8 mouse cellular contexts compared by ENCODE assay signal in the genomic region with DNA sequence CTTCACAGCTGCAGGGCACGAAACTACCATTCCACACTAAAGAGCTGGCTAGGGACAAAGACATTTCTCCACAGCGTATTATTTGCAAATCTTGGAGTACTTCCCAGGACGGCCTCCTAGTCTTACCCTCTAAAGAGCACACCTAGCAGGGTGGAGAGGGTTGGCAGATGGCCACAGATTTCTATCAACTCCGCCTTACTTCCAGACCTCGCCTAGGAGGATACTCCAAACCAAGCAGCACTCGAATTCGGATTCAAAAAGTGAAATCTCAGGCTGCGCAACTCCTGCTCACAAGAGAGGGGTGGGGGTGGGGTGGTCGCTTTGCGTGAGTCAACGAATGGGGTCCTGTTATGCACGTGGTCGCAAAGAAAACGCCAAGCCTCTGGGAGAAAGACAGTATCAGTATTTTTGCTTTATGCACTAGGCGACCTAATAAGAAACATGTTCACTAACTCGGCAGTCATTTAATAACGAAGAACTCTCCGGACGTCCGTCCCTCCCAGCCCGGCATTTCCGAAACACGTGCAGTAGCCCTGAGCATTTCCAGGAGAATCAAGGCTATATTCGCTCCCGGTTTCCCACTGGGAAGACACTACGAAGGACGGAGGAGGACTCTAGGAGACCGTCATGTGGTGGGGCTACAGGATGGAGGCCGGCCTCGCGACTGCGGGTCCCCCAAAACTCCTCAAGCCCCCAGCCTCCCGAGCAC. TPM values are rescaled to one million over a fixed set of nuclear protein-coding genes. Genes with fewer than 3 reads are reported as not detected.
DNase-seq lines count a peak whose midpoint lies in the region; ATAC-seq and TF ChIP-seq lines count a peak whose summit lies in the region.

No protein-coding gene starts in this region.

- TF ChIP-seq CTCF in cerebellum, adult 2 months (IDR thresholded peaks at IDR 0.05; ENCODE audit: borderline replicate concordance, insufficient read depth, low read depth, low read length) = no peak
- TF ChIP-seq CTCF in kidney, adult 2 months (conservative IDR thresholded peaks at IDR 0.05; ENCODE audit: insufficient read depth, insufficient read length, low read depth, low read length) = no peak
- no peak for TF ChIP-seq CTCF in lung, embryonic 14.5 days (IDR thresholded peaks at IDR 0.05; ENCODE audit: low read depth)
- TF ChIP-seq CTCF in small intestine, adult 2 months (IDR thresholded peaks at IDR 0.05; ENCODE audit: extremely low read depth, insufficient read length, insufficient replicate concordance, low read depth, low read length) = no peak

- DNase-seq in cerebellum, adult 2 months = peak; percentile 38 to 47
- no peak for DNase-seq in cerebellum, adult 8-10 months
- peak; percentile 47 to 62 for DNase-seq in cerebellum, postnatal 14 days
- peak; percentile 53 to 61 for DNase-seq in heart, adult 18-20 months
- peak; percentile 70 for DNase-seq in kidney, adult 2 months
- peak; percentile 79 for DNase-seq in lung, embryonic 14.5 days

- H3K4me2 ChIP-seq in lung, embryonic 14.5 days = peak overlapping the region; percentile 63

- peak; percentile 21 for ATAC-seq in CD4-positive, CD25-positive, alpha-beta regulatory T cell, adult 4 months
- ATAC-seq in lung, embryonic 14.5 days (ENCODE audit: insufficient read depth) = peak; percentile 42

- TF ChIP-seq POLR2A in cerebellum, adult 2 months (IDR thresholded peaks at IDR 0.05; ENCODE audit: borderline replicate concordance, insufficient read depth, low read length) = no peak
- no peak for TF ChIP-seq POLR2A in kidney, adult 2 months (IDR thresholded peaks at IDR 0.05; ENCODE audit: low read depth, low read length)
- no peak; the same call in 1 of the 2 replicates for TF ChIP-seq POLR2A in small intestine, adult 2 months (IDR thresholded peaks at IDR 0.05; ENCODE audit: low read depth, low read length)

- no peaks in the 10 kb centered on the region for H3K9me3 ChIP-seq in lung, embryonic 14.5 days (ENCODE audit: low read depth, low read length)

- no peaks in the 10 kb centered on the region for H3K36me3 ChIP-seq in kidney, adult 2 months (ENCODE audit: control insufficient read depth, insufficient read depth, low read length)
- peaks cover 46% of the 10 kb centered on the region for H3K36me3 ChIP-seq in lung, embryonic 14.5 days (ENCODE audit: insufficient read depth)
- H3K36me3 ChIP-seq in small intestine, adult 2 months (ENCODE audit: control insufficient read depth, insufficient read depth, low read length) = peaks cover 17% of the 10 kb centered on the region

- no peaks in the 10 kb centered on the region for H3K27me3 ChIP-seq in cerebellum, adult 2 months (ENCODE audit: control insufficient read depth, insufficient read depth, low read length)
- no peaks in the 10 kb centered on the region for H3K27me3 ChIP-seq in kidney, adult 2 months (replicated peaks; ENCODE audit: control insufficient read depth, insufficient read depth, low read length)
- H3K27me3 ChIP-seq in lung, embryonic 14.5 days (ENCODE audit: insufficient read depth, low read length) = no peaks in the 10 kb centered on the region
- H3K27me3 ChIP-seq in small intestine, adult 2 months (ENCODE audit: control insufficient read depth, insufficient read depth, low read length) = no peaks in the 10 kb centered on the region

- peak overlapping the region; percentile 96 for H3K9ac ChIP-seq in lung, embryonic 14.5 days

- WGBS in cerebellum, adult 2 months = 2% methylated on average over 33 of the region's 33 CpGs
- WGBS in kidney, adult 2 months = 1% methylated on average over 33 of the region's 33 CpGs
- WGBS in lung, embryonic 14.5 days = 2% methylated on average over 33 of the region's 33 CpGs
- 1% methylated on average over 33 of the region's 33 CpGs for WGBS in small intestine, adult 2 months

- peak overlapping the region; percentile 72 for H3K4me3 ChIP-seq in cerebellum, adult 2 months (replicated peaks; ENCODE audit: insufficient read depth, low read depth, low read length)
- H3K4me3 ChIP-seq in kidney, adult 2 months (ENCODE audit: insufficient read depth, low read depth, low read length) = peak overlapping the region; percentile 78
- H3K4me3 ChIP-seq in lung, embryonic 14.5 days (ENCODE audit: low read depth, low read length) = peak overlapping the region; percentile 84
- H3K4me3 ChIP-seq in small intestine, adult 2 months (ENCODE audit: low read depth, low read length) = peak overlapping the region; percentile 85

- peak overlapping the region; percentile 32 for H3K27ac ChIP-seq in cerebellum, adult 2 months (ENCODE audit: insufficient read depth, low read length)
- peak overlapping the region; percentile 58 for H3K27ac ChIP-seq in kidney, adult 2 months (ENCODE audit: insufficient read depth, low read depth, low read length)
- peak overlapping the region; percentile 97 for H3K27ac ChIP-seq in lung, embryonic 14.5 days (ENCODE audit: low read depth)
- peak overlapping the region; percentile 52 for H3K27ac ChIP-seq in small intestine, adult 2 months (ENCODE audit: insufficient read depth, low read depth, low read length)

- H3K4me1 ChIP-seq in cerebellum, adult 2 months (ENCODE audit: control insufficient read depth, insufficient read depth, low read length) = peaks cover 8% of the 10 kb centered on the region
- H3K4me1 ChIP-seq in kidney, adult 2 months (ENCODE audit: control insufficient read depth, insufficient read depth, low read length) = no peaks in the 10 kb centered on the region
- 0 out of 2 replicates have a peak, but pooled peaks cover 8% of the 10 kb centered on the region for H3K4me1 ChIP-seq in lung, embryonic 14.5 days (ENCODE audit: insufficient read depth)
- H3K4me1 ChIP-seq in small intestine, adult 2 months (ENCODE audit: control insufficient read depth, insufficient read depth, insufficient read length, low read length) = no peaks in the 10 kb centered on the region

RNA-seq across cellular contexts. Expression of a gene that starts 0.6 kb away (rescaled TPM):
- 1.2 and 1.4 TPM in 2 replicates for polyA plus RNA-seq in cerebellum, adult 2 months (2012; rRNA removed)
- polyA plus RNA-seq in CD4-positive, CD25-positive, alpha-beta regulatory T cell, adult 4 months (2017; shearing (Covaris generic)) = under 1 TPM in 1 of 2 experiments, not detected in 1; 0.58 TPM
- under 1 TPM; 0.50 to 0.90 TPM for total RNA-seq in heart, adult 18-20 months (2021)
- 0.58 and 1.1 TPM in 2 replicates for polyA plus RNA-seq in kidney, adult 2 months (2012; rRNA removed)
- polyA plus RNA-seq in lung, embryonic 14.5 days (2014; fragmentation: Nextera tagmentation; extraction: Ambion mirVana) = 0.60 and 1.6 TPM in 2 replicates
- not detected in 2 replicates for polyA plus RNA-seq in small intestine, adult 2 months (2012; rRNA removed)

RNA-seq across cellular contexts. Expression of a gene that starts 0.6 kb away (rescaled TPM):
- polyA plus RNA-seq in cerebellum, adult 2 months (2012; rRNA removed) = 7.9 and 8.5 TPM in 2 replicates
- polyA plus RNA-seq in CD4-positive, CD25-positive, alpha-beta regulatory T cell, adult 4 months (2017; shearing (Covaris generic)) = 10 to 100 TPM; 10.2 to 19.1 TPM
- total RNA-seq in heart, adult 18-20 months (2021) = 1 to 10 TPM; 3.2 to 4.3 TPM
- 5.1 TPM in 2 replicates for polyA plus RNA-seq in kidney, adult 2 months (2012; rRNA removed)
- 45.6 and 45.8 TPM in 2 replicates for polyA plus RNA-seq in lung, embryonic 14.5 days (2014; fragmentation: Nextera tagmentation; extraction: Ambion mirVana)
- 2.6 and 3.7 TPM in 2 replicates for polyA plus RNA-seq in small intestine, adult 2 months (2012; rRNA removed)

RNA-seq across cellular contexts. Expression of a gene that starts 26.7 kb away (rescaled TPM):
- 19.9 and 21.3 TPM in 2 replicates for polyA plus RNA-seq in cerebellum, adult 2 months (2012; rRNA removed)
- 10 to 100 TPM; 13.2 to 19.9 TPM for polyA plus RNA-seq in CD4-positive, CD25-positive, alpha-beta regulatory T cell, adult 4 months (2017; shearing (Covaris generic))
- total RNA-seq in heart, adult 18-20 months (2021) = 10 to 100 TPM; 24.6 to 27.4 TPM
- polyA plus RNA-seq in kidney, adult 2 months (2012; rRNA removed) = 8.7 and 9.3 TPM in 2 replicates
- polyA plus RNA-seq in lung, embryonic 14.5 days (2014; fragmentation: Nextera tagmentation; extraction: Ambion mirVana) = 21.7 and 24.3 TPM in 2 replicates
- 2.5 and 3.1 TPM in 2 replicates for polyA plus RNA-seq in small intestine, adult 2 months (2012; rRNA removed)

RNA-seq across cellular contexts. Expression of a gene that starts 26.7 kb away (rescaled TPM):
- 39.3 and 44.9 TPM in 2 replicates for polyA plus RNA-seq in cerebellum, adult 2 months (2012; rRNA removed)
- polyA plus RNA-seq in CD4-positive, CD25-positive, alpha-beta regulatory T cell, adult 4 months (2017; shearing (Covaris generic)) = 10 to 100 TPM; 78.6 to 89.4 TPM
- total RNA-seq in heart, adult 18-20 months (2021) = 10 to 100 TPM; 40.3 to 44.6 TPM
- polyA plus RNA-seq in kidney, adult 2 months (2012; rRNA removed) = 16.2 and 28.0 TPM in 2 replicates
- polyA plus RNA-seq in lung, embryonic 14.5 days (2014; fragmentation: Nextera tagmentation; extraction: Ambion mirVana) = 131 and 152 TPM in 2 replicates
- polyA plus RNA-seq in small intestine, adult 2 months (2012; rRNA removed) = 0.44 and 1.6 TPM in 2 replicates

RNA-seq across cellular contexts. Expression of a gene that starts 37.4 kb away (rescaled TPM):
- 25.7 and 29.2 TPM in 2 replicates for polyA plus RNA-seq in cerebellum, adult 2 months (2012; rRNA removed)
- polyA plus RNA-seq in CD4-positive, CD25-positive, alpha-beta regulatory T cell, adult 4 months (2017; shearing (Covaris generic)) = 1 to 10 TPM; 3.7 to 4.2 TPM
- 1 to 10 TPM; 3.5 to 3.8 TPM for total RNA-seq in heart, adult 18-20 months (2021)
- polyA plus RNA-seq in kidney, adult 2 months (2012; rRNA removed) = 5.8 and 6.1 TPM in 2 replicates
- polyA plus RNA-seq in lung, embryonic 14.5 days (2014; fragmentation: Nextera tagmentation; extraction: Ambion mirVana) = 38.3 and 39.8 TPM in 2 replicates
- polyA plus RNA-seq in small intestine, adult 2 months (2012; rRNA removed) = 8.9 and 13.6 TPM in 2 replicates

Comparison
In these comparisons a context has a peak if more than half of its experiments do, and no peak if none do; other contexts are left out.
1. H3K27ac ChIP-seq: peak in every context shown above with its lines; median percentile 97 in lung, embryonic 14.5 days; 58 in kidney, adult 2 months; 52 in small intestine, adult 2 months; 32 in cerebellum, adult 2 months.